Mouse (Mus musculus): ENCODE data around the gene Prkaca.

GRCm38 (mm10) chr8:83937645-83938044 lies 35.1 kb upstream of the Prkaca start:
- no peak for TF ChIP-seq TAL1 (IDR thresholded peaks at IDR 0.05; ENCODE audit: low read length)
- TF ChIP-seq BHLHE40 (IDR thresholded peaks at IDR 0.05; ENCODE audit: borderline replicate concordance, low read depth, low read length), result no peak
- TF ChIP-seq MYC (IDR thresholded peaks at IDR 0.05; ENCODE audit: low read depth, low read length), result no peak
- no peak for TF ChIP-seq USF1 (IDR thresholded peaks at IDR 0.05; ENCODE audit: low read depth, low read length)

Data from MEL (cell line).